Comparison of ENCODE assay signal across 8 mouse cellular contexts in the genomic region with DNA sequence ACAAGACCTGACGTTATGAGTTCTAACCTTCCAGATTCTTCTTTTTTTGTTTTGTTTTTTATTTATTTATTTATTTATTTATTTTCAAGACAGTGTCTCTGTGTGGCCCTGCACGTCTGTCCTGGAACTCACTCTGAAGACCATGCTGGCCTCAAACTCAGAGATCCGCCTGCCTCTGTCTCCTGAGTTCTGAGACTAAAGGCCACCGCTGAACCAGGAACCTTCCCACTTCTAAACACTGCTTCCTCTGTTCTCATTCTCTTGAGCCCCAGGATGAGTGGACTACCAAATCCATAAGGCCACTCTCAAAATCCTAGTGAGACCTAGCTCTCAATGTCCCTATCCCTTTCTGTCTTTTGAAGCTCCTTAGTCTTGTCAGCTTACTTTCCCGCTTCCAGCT. TPM values are rescaled to one million over a fixed set of nuclear protein-coding genes. Genes with fewer than 3 reads are reported as not detected.
DNase-seq lines count a peak whose midpoint lies in the region; ATAC-seq and TF ChIP-seq lines count a peak whose summit lies in the region.

No protein-coding gene starts in this region.

- ATAC-seq in limb, embryonic 15.5 days (ENCODE audit: insufficient number of reproducible peaks, low FRiP score, low TSS enrichment, low read depth) = no peak
- ATAC-seq in cerebellum, adult (ENCODE audit: insufficient number of reproducible peaks, low FRiP score, low TSS enrichment) = no peak

- peaks cover 12% of the 10 kb centered on the region for H3K36me3 ChIP-seq in spleen, adult 2 months (ENCODE audit: control insufficient read depth, insufficient read depth, low read length)
- no peaks in the 10 kb centered on the region; the same call in 1 of the 2 replicates for H3K36me3 ChIP-seq in limb, embryonic 15.5 days

- peak overlapping the region; percentile 71; the same call in 1 of the 2 replicates for H3K27ac ChIP-seq in cerebellum, adult 2 months (ENCODE audit: insufficient read depth, low read length)
- H3K27ac ChIP-seq in spleen, adult 2 months (ENCODE audit: insufficient read depth, low read length) = peak overlapping the region; percentile 75
- H3K27ac ChIP-seq in limb, embryonic 15.5 days = peak overlapping the region; percentile 93; the same call in 1 of the 2 replicates

- no peak overlapping the region for H3K9ac ChIP-seq in limb, embryonic 15.5 days

- peak overlapping the region; percentile 3 for H3K4me3 ChIP-seq in cerebellum, adult 2 months (replicated peaks; ENCODE audit: insufficient read depth, low read depth, low read length)
- H3K4me3 ChIP-seq in spleen, adult 2 months (ENCODE audit: extremely low read depth, insufficient read depth, insufficient read length) = no peak overlapping the region
- peak overlapping the region; percentile 97; the same call in 1 of the 2 replicates for H3K4me3 ChIP-seq in limb, embryonic 15.5 days

- 72% methylated on average over 5 of the region's 5 CpGs for WGBS in cerebellum, adult 2 months
- 69% methylated on average over 5 of the region's 5 CpGs for WGBS in spleen, adult 2 months
- WGBS in limb, embryonic 15.5 days = 82% methylated on average over 5 of the region's 5 CpGs

- peak overlapping the region; percentile 79; the same call in 1 of the 2 replicates for H3K4me2 ChIP-seq in limb, embryonic 15.5 days

- DNase-seq in cerebellum, adult 2 months = no peak
- DNase-seq in cerebellum, adult 9-11 months = no peak
- no peak for DNase-seq in spleen, adult 2 months (ENCODE audit: low read depth in 1 of 2, low spot score in 2 of 2)
- DNase-seq in spleen, adult 18-20 months = no peak
- no peak for DNase-seq in cerebellum, adult 11-12 months
- DNase-seq in embryo, embryonic 11 days = no peak

- H3K9me3 ChIP-seq in limb, embryonic 15.5 days = no peaks in the 10 kb centered on the region

- H3K4me1 ChIP-seq in cerebellum, adult 2 months (ENCODE audit: control insufficient read depth, insufficient read depth, low read length) = peaks cover 6% of the 10 kb centered on the region; the same call in 1 of the 2 replicates
- peaks cover 25% of the 10 kb centered on the region; the same call in 1 of the 2 replicates for H3K4me1 ChIP-seq in spleen, adult 2 months (ENCODE audit: control insufficient read depth, insufficient read depth, insufficient read length)
- H3K4me1 ChIP-seq in limb, embryonic 15.5 days = peaks cover 41% of the 10 kb centered on the region

- no peak for TF ChIP-seq CTCF in cerebellum, adult 2 months (IDR thresholded peaks at IDR 0.05; ENCODE audit: borderline replicate concordance, insufficient read depth, low read depth, low read length)
- TF ChIP-seq CTCF in spleen, adult 2 months (IDR thresholded peaks at IDR 0.05; ENCODE audit: extremely low read depth, insufficient read depth, insufficient read length, insufficient replicate concordance) = no peak

- no peaks in the 10 kb centered on the region for H3K27me3 ChIP-seq in cerebellum, adult 2 months (ENCODE audit: control insufficient read depth, insufficient read depth, low read length)
- H3K27me3 ChIP-seq in spleen, adult 2 months (ENCODE audit: control insufficient read depth, insufficient read depth, low read length) = no peaks in the 10 kb centered on the region
- no peaks in the 10 kb centered on the region for H3K27me3 ChIP-seq in limb, embryonic 15.5 days

- TF ChIP-seq POLR2A in cerebellum, adult 2 months (IDR thresholded peaks at IDR 0.05; ENCODE audit: borderline replicate concordance, insufficient read depth, low read length) = no peak
- TF ChIP-seq POLR2A in spleen, adult 2 months (IDR thresholded peaks at IDR 0.05; ENCODE audit: low read depth, low read length) = no peak

RNA-seq across cellular contexts. Expression of a gene that starts 1.2 kb away (rescaled TPM):
- 1.6 and 3.0 TPM in 2 replicates for polyA plus RNA-seq in cerebellum, adult 2 months (2012; rRNA removed)
- polyA plus RNA-seq in spleen, adult 2 months (2012; rRNA removed) = 1.2 and 5.2 TPM in 2 replicates
- polyA plus RNA-seq in limb, embryonic 15.5 days (2015; fragmentation: Nextera tagmentation; extraction: Ambion mirVana) = 422 and 1,232 TPM in 2 replicates

RNA-seq across cellular contexts. Expression of a gene that starts 1.6 kb away (rescaled TPM):
- polyA plus RNA-seq in cerebellum, adult 2 months (2012; rRNA removed) = 72.4 and 83.9 TPM in 2 replicates
- polyA plus RNA-seq in spleen, adult 2 months (2012; rRNA removed) = 33.0 and 34.3 TPM in 2 replicates
- polyA plus RNA-seq in limb, embryonic 15.5 days (2015; fragmentation: Nextera tagmentation; extraction: Ambion mirVana) = 24.6 and 25.5 TPM in 2 replicates

RNA-seq across cellular contexts. Expression of a gene that starts 14.0 kb away (rescaled TPM):
- polyA plus RNA-seq in cerebellum, adult 2 months (2012; rRNA removed) = 101 and 103 TPM in 2 replicates
- polyA plus RNA-seq in spleen, adult 2 months (2012; rRNA removed) = 22.7 and 26.4 TPM in 2 replicates
- polyA plus RNA-seq in limb, embryonic 15.5 days (2015; fragmentation: Nextera tagmentation; extraction: Ambion mirVana) = 53.6 and 55.1 TPM in 2 replicates

RNA-seq across cellular contexts. Expression of a gene that starts 23.0 kb away (rescaled TPM):
- 16.6 and 17.6 TPM in 2 replicates for polyA plus RNA-seq in cerebellum, adult 2 months (2012; rRNA removed)
- polyA plus RNA-seq in spleen, adult 2 months (2012; rRNA removed) = 9.2 and 12.9 TPM in 2 replicates
- 37.3 and 38.4 TPM in 2 replicates for polyA plus RNA-seq in limb, embryonic 15.5 days (2015; fragmentation: Nextera tagmentation; extraction: Ambion mirVana)

RNA-seq across cellular contexts. Expression of a gene that starts 23.1 kb away (rescaled TPM):
- polyA plus RNA-seq in cerebellum, adult 2 months (2012; rRNA removed) = 11.3 and 12.5 TPM in 2 replicates
- 280 and 335 TPM in 2 replicates for polyA plus RNA-seq in spleen, adult 2 months (2012; rRNA removed)
- polyA plus RNA-seq in limb, embryonic 15.5 days (2015; fragmentation: Nextera tagmentation; extraction: Ambion mirVana) = 19.6 and 22.7 TPM in 2 replicates

Comparison
In these comparisons a context has a peak if more than half of its experiments do, and no peak if none do; other contexts are left out.
1. RNA of a gene that starts 1.2 kb away (polyA plus RNA-seq): 422 to 1,232 TPM in limb, embryonic 15.5 days; 1.6 to 3.0 TPM in cerebellum, adult 2 months and 1.2 to 5.2 TPM in spleen, adult 2 months; every median in the first group is over 10 times any median in the second.
2. Peak in every context shown above with its lines, with median percentiles within 50 percentile points of each other: H3K27ac ChIP-seq.